Mouse (Mus musculus) myocyte (in vitro differentiated cells): ENCODE data around the gene Arglu1. TPM values are rescaled to one million over a fixed set of nuclear protein-coding genes. Genes with fewer than 3 reads are reported as not detected.

ENCODE experiments used
- H3K27me3 ChIP-seq: one replicate; pipeline ENCODE4 v1.6.1; 2011; ENCODE audit not compliant: control insufficient read depth, insufficient read depth, insufficient read length
- H3K36me3 ChIP-seq: one replicate; pipeline ENCODE4 v1.6.1; 2011; ENCODE audit not compliant: control insufficient read depth, insufficient read depth
- H3K4me2 ChIP-seq: one replicate; pipeline ENCODE4 v1.6.1; 2011; ENCODE audit warnings: low read depth, control low read depth
- H3K4me3 ChIP-seq: one replicate; pipeline ENCODE4 v1.5.1; 2011; ENCODE audit warnings: mild to moderate bottlenecking, control low read depth, moderate library complexity
- H3K79me2 ChIP-seq: one replicate; pipeline ENCODE4 v1.6.1; 2011; ENCODE audit not compliant: control insufficient read depth, insufficient read depth
- H3ac ChIP-seq: one replicate; pipeline ENCODE4 v1.6.1; 2011; ENCODE audit not compliant: control insufficient read depth, insufficient read length
- CEBPB ChIP-seq: IDR thresholded peaks from 2 replicates; pipeline ENCODE4 v1.6.1; 2011; ENCODE audit warnings: mild to moderate bottlenecking, moderate library complexity; ENCODE audit not compliant: poor library complexity, insufficient read depth, severe bottlenecking
- E2F4 ChIP-seq: IDR thresholded peaks from one replicate; pipeline ENCODE4 v1.6.1; 2011; ENCODE audit warnings: mild to moderate bottlenecking, control low read depth, moderate library complexity; ENCODE audit not compliant: insufficient read depth
- MAX ChIP-seq: IDR thresholded peaks from one replicate; pipeline ENCODE4 v1.6.1; 2011; ENCODE audit warnings: low read depth, mild to moderate bottlenecking, control low read depth
- MYOD1 ChIP-seq, 3 experiments: IDR thresholded peaks; one replicate each; pipeline ENCODE4 v1.6.1; 2011; ENCODE audit warnings: control low read depth in 2 of 3, low read depth in 2 of 3, mild to moderate bottlenecking in 2 of 3, moderate library complexity in 1 of 3; ENCODE audit not compliant: insufficient read length in 2 of 3, control insufficient read depth in 1 of 3
- MYOG ChIP-seq, 3 experiments: IDR thresholded peaks; one replicate each; pipeline ENCODE4 v1.6.1; 2011; ENCODE audit warnings: control low read depth in 2 of 3, low read depth in 2 of 3, mild to moderate bottlenecking in 2 of 3; ENCODE audit not compliant: insufficient read length in 2 of 3, control insufficient read depth in 1 of 3, insufficient read depth in 1 of 3
- POLR2A ChIP-seq: IDR thresholded peaks from one replicate; pipeline ENCODE4 v1.6.1; 2011; ENCODE audit warnings: low read depth, mild to moderate bottlenecking, control low read depth, moderate library complexity; ENCODE audit not compliant: insufficient read length
- POLR2AphosphoS2 ChIP-seq: IDR thresholded peaks from one replicate; pipeline ENCODE4 v1.6.1; 2011; ENCODE audit warnings: low read depth, control low read depth; ENCODE audit not compliant: insufficient read length
- REST ChIP-seq: IDR thresholded peaks from one replicate; pipeline ENCODE4 v1.6.1; 2011; ENCODE audit warnings: mild to moderate bottlenecking, control low read depth, moderate library complexity; ENCODE audit not compliant: insufficient read depth, insufficient read length
- SRF ChIP-seq: IDR thresholded peaks from one replicate; pipeline ENCODE4 v1.6.1; 2011; ENCODE audit warnings: low read depth; ENCODE audit not compliant: control insufficient read depth, insufficient read length
- TCF12 ChIP-seq: IDR thresholded peaks from one replicate; pipeline ENCODE4 v1.6.1; 2011; ENCODE audit warnings: mild to moderate bottlenecking, control low read depth; ENCODE audit not compliant: poor library complexity, insufficient read depth, severe bottlenecking
- TCF3 ChIP-seq: IDR thresholded peaks from one replicate; pipeline ENCODE4 v1.6.1; 2011; ENCODE audit warnings: low read depth, control low read depth; ENCODE audit not compliant: insufficient read length
- USF1 ChIP-seq: IDR thresholded peaks from one replicate; pipeline ENCODE4 v1.6.1; 2011; ENCODE audit warnings: low read depth, mild to moderate bottlenecking, control low read depth, moderate library complexity
- polyA plus RNA-seq: library from polyadenylated mRNA; unstranded; fragments of >200 nt; fragmentation: generic; extraction: Trizol; gene quantifications from one replicate; pipeline ENCODE4 v1.2.1, GENCODE M21; 2012; ENCODE audit warnings: missing spikeins

The Arglu1 gene
- polyA plus RNA-seq, 1 experiment: 17.7 TPM

DNA sequence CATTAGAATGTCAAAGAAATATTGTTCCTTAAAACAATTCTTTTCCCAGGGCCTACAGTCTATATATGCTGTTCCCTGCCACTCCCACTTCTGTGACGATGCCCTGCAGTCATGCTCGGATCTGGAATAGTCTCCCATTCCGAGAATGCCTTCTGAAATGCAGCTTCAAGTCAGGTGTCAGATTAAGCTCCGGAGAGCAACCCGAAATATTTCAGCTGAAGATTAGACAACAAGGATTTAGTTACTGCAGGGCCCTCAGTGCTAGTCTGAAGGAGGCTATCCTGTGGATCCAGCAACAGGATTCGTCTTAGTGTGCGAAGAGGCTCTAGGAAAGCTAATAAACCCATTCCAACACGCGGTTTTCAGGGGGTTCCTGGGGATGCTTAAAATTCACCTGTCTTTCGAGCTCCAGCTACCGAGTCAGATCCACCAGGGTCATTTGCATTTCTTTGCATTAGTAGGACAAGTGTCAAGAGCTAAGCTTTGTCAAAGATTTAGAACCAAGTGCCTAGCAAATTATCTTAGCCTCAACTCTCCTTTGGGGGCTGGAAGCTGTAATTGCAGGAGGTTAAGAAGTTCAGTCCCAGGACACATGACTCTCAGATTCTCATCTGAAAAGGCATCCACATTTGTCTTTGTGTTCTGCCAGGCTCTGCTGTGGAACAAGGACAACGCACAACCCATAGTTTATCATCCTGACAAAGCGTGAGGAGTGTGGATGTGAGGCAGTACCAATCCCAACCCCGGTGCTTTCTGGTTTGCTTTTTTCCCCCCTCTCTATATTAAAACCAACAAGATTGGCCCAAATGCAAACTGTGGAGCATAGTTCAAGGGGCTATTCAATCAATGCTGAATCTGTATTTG, 33.5 kb downstream of the Arglu1 start:
- no peaks in the 10 kb centered on the region for H3K27me3 ChIP-seq
- H3ac ChIP-seq: no peak overlapping the region
- peaks cover 86% of the 10 kb centered on the region for H3K79me2 ChIP-seq
- no peak for TF ChIP-seq POLR2A
- no peak overlapping the region for H3K4me3 ChIP-seq
- no peaks in the 10 kb centered on the region for H3K36me3 ChIP-seq
- H3K4me2 ChIP-seq: peak overlapping the region; percentile 65

DNA sequence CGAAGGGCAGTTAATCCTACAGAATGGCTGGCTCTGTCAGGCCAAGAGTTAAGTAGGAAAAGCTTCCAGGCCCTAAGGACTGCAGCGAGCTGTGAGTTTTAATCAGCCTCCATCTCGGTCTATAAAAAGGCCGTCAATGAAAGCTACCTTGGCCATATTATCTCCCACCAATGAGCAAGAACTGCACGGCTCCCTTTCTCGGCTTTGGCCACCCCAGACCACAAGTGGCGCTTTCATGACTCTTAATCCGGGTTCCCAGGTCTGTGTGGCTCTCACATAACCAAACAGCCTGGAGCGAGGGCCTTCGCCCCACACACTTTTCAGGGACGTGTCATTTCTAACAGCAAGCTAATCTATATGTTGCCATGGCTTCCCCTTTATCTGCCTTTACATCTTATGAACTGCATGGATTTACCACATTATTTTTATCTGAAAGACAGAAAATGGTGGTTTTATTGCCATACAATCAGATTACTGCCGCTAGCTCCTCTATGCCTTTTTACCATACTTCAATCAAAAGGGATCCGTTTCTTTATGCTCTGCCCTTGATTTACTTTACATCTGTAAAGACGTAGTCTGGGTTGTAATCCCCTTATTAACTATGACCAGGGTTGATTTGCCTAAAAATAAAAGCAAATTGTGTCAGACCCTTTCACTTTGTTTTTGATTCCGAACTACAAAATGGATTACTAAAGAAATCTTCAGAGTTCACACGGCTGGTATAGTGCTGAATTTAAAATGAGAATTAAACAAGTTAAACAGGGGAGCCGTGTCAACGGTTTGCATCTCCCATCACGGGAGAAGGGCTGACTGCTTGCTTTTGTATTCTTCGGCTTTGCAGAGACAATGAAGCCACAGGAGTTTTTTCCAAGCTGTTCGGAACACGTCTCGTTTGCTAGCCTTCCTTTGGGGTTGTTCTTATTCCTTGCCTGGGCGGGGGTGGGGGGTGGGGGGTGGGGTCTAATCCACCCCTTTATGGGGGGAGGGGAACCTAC, 34.7 kb downstream of the Arglu1 start:
- Histone ChIP-seq H3K4me3 (no peak overlapping the region), H3K27me3 (no peaks in the 10 kb centered on the region), H3ac (no peak overlapping the region), H3K79me2 (peaks cover 96% of the 10 kb centered on the region), H3K36me3 (no peaks in the 10 kb centered on the region), H3K4me2 (no peak overlapping the region)
- TF ChIP-seq CEBPB: no peak
- TF ChIP-seq POLR2AphosphoS2: no peak
- TF ChIP-seq E2F4: no peak
- no peak for TF ChIP-seq TCF3
- no peak for TF ChIP-seq POLR2A
- TF ChIP-seq TCF12: no peak
- TF ChIP-seq MAX: no peak
- TF ChIP-seq USF1: no peak
- TF ChIP-seq REST: no peak
- no peak for TF ChIP-seq MYOD1 (IDR thresholded peaks at IDR 0.05; ENCODE audit: control insufficient read depth in 1 of 3, insufficient read length in 2 of 3, low read depth in 2 of 3)
- no peak for TF ChIP-seq SRF

DNA sequence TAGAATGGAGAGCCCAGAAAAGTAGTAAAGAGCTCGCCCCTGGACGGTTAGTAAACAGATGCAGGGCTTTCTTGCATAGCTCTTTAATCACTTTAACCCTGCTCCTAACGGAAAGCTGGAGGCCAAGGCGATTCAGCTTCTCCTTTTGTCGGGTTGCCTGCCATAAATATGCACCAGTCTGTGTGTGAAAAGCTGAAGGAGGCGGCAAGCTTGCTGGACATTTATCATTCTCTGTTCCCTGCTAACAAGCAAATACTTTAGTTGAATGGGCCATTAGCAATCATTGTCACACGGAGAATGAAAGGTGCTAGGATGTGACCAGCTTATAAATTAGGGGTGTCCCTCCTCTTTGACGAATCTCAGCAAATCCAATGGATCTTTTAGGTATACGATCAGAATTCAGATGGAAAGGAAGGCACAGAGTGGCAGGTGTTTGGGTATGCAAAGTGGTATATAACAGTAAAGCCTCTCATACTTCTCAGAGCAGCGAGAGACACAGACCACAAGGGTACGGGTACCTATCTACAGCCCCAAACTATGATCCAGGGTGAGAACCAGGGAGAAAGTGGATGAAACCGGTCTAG, 36.3 kb downstream of the Arglu1 start:
- Histone ChIP-seq H3K4me3 (no peak overlapping the region), H3K4me2 (no peak overlapping the region)

DNA sequence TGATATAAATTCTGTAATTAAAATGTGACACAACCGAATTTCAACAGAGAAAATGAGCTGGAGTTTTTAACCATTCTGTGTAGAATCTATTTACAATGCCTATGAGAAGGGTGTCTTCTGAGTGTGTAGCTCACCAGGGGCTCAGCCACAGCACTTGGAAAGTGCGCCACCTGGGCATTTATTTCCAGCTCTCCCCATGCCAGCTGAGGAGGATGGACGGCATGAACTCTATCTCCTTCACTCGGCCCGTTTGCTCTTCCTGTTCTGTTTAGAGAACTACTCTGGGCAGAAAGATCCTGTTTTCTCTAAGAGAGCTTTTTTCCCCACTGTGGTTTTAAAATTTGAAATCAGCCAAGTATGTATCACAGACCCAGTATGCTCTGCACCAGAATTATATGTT, 37.0 kb downstream of the Arglu1 start:
- H3K4me2 ChIP-seq: no peak overlapping the region
- no peaks in the 10 kb centered on the region for H3K27me3 ChIP-seq
- H3ac ChIP-seq: no peak overlapping the region
- H3K79me2 ChIP-seq: peaks cover 99% of the 10 kb centered on the region
- no peaks in the 10 kb centered on the region for H3K36me3 ChIP-seq
- no peak for TF ChIP-seq E2F4
- no peak for TF ChIP-seq POLR2A
- TF ChIP-seq TCF3: no peak
- no peak for TF ChIP-seq USF1
- no peak for TF ChIP-seq MYOD1 (IDR thresholded peaks at IDR 0.05; ENCODE audit: control insufficient read depth in 1 of 3, insufficient read length in 2 of 3, low read depth in 2 of 3)
- no peak for TF ChIP-seq MYOG (IDR thresholded peaks at IDR 0.05; ENCODE audit: control insufficient read depth in 1 of 3, insufficient read depth in 1 of 3, insufficient read length in 2 of 3, low read depth in 2 of 3)
- no peak for TF ChIP-seq REST
- no peak for TF ChIP-seq CEBPB
- no peak for TF ChIP-seq MAX
- no peak for TF ChIP-seq POLR2AphosphoS2
- no peak overlapping the region for H3K4me3 ChIP-seq

More for the DNA sequence above, 36.3 kb downstream of the Arglu1 start:
- Histone ChIP-seq H3K27me3 (no peaks in the 10 kb centered on the region), H3ac (no peak overlapping the region), H3K36me3 (no peaks in the 10 kb centered on the region), H3K79me2 (peaks cover 99% of the 10 kb centered on the region)
- TF ChIP-seq POLR2A: no peak
- TF ChIP-seq MYOG (IDR thresholded peaks at IDR 0.05; ENCODE audit: control insufficient read depth in 1 of 3, insufficient read depth in 1 of 3, insufficient read length in 2 of 3, low read depth in 2 of 3): no peak
- TF ChIP-seq MYOD1 (IDR thresholded peaks at IDR 0.05; ENCODE audit: control insufficient read depth in 1 of 3, insufficient read length in 2 of 3, low read depth in 2 of 3): no peak
- no peak for TF ChIP-seq CEBPB
- TF ChIP-seq REST: no peak
- no peak for TF ChIP-seq TCF12
- no peak for TF ChIP-seq MAX
- no peak for TF ChIP-seq E2F4
- TF ChIP-seq POLR2AphosphoS2: no peak
- TF ChIP-seq TCF3: no peak
- TF ChIP-seq SRF: no peak
- TF ChIP-seq USF1: no peak

DNA sequence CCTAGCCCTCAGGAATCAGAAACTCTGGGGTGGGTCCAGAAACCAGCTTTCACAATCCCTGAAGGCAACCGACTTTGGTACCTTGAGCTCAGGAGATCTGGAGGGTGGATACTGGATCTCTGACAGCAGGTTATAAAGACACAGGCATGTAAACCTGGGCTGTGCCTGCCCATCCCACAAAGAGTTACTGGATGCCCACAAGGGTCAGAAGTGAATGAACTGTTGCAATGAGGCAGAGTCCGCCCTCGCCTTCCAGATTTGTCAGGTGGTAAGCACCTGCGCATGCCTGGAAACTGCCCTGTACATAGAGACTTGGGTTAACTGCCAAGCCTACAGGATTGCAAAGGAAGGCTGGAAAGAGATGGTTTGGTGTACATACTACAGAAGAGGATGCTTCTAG, 37.9 kb downstream of the Arglu1 start:
- H3K36me3 ChIP-seq: no peaks in the 10 kb centered on the region
- H3K4me3 ChIP-seq: no peak overlapping the region
- no peak overlapping the region for H3K4me2 ChIP-seq
- TF ChIP-seq POLR2AphosphoS2 (no peak), POLR2A (no peak)
- H3K27me3 ChIP-seq: no peaks in the 10 kb centered on the region
- H3K79me2 ChIP-seq: peaks cover 98% of the 10 kb centered on the region
- H3ac ChIP-seq: no peak overlapping the region
